Mouse (Mus musculus) megakaryocyte progenitor cell, adult 5-6 weeks (primary cell): Measurements from ENCODE around the gene Ppp1r1c. TPM values are rescaled to one million over a fixed set of nuclear protein-coding genes. Genes with fewer than 3 reads are reported as not detected.
A peak's percentile ranks its signal among the peaks of the same experiment; 100 is the strongest.

Experiments used
- ATAC-seq: replicated peaks from 2 replicates; pipeline ENCODE4 v1.8.0; 2016; ENCODE audit warnings: mild to moderate bottlenecking, moderate TSS enrichment, inconsistent platforms; ENCODE audit not compliant: poor library complexity
- total RNA-seq, 2 experiments: library from RNA; stranded (forward) in 1 of 2; stranded (reverse) in 1 of 2; fragments of 157-497, 149-512 nt in 1 of 2; fragments of 200-1000 nt in 1 of 2; gene quantifications; 2 replicates each; pipeline versions ENCODE4 v1.2.3 to v1.2.4; 2015 to 2017

The Ppp1r1c gene
- not detected in 2 replicates for total RNA-seq (2015)
- total RNA-seq (2017) = not detected in 2 replicates

GRCm38 (mm10) chr2:79707575-79707974 is at the start of gene Ppp1r1c:
Gene Ppp1r1c, plus strand, starts transcription at chr2:79707780.
- ATAC-seq = no peak

DNA sequence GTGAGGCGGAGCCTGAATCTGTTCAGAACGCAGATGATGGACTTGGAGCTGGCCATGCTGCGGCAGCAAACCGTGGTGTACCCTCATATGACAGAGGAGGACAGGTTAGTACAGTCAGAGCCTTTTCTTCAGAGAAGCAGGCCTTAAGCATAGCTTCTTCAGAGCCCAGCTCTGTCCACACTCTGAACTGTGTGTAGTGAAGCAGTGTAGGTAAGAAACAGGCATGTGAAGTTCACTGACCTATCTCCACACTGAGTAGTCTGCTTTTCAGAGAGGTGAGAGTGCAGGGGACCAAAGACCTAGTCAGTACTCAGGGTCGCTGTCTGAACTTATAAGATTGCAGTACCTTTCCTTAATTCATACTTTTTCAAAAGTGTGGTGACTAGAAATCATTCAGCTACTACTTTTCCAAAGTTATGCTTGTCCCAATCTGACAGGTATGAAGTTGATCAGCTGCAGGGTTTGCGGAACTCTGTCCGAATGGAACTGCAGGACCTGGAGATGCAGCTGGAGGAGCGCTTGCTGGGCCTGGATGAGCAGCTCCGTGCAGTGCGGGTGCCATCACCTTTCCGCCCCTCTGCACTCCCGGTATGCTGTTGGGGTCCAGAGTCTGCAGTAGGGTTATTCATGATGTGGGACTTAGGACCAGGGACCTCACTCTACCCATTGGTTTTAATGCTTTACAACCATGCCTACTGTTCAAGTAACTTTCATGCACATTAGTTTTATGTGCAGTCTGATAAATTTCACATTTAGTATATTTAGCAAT is 47.0 kb upstream of the Ppp1r1c start:
- no peak for ATAC-seq

DNA sequence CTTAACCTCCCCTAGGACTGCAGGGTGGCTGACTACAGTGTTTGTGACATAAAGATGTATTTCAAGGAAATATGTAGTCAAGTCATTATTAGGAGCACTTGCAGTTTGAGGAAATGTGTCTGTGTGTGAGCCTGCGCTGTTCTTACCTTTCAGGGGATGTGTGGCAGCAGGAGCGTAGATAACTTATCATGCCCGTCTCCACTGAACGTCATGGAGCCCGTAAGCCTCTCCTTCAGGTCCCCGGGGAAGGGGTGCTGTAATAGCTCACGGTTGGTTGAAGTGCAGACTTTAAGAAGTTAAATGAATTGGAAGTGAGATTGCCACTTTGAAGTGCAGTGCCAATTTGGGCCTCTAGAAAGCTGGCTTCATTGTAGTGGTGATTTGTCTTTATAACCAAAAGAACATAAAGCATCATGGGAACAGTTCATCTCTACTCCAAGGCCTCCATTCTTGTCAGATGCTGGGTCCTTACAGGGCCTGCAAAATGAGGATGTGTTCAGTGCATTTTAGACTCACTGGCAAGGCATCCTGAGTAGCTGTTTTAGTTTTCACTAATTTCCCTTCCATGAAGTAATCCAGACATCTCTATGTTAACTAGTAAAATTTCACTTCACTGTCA is 46.0 kb upstream of the Ppp1r1c start:
- ATAC-seq = no peak

DNA sequence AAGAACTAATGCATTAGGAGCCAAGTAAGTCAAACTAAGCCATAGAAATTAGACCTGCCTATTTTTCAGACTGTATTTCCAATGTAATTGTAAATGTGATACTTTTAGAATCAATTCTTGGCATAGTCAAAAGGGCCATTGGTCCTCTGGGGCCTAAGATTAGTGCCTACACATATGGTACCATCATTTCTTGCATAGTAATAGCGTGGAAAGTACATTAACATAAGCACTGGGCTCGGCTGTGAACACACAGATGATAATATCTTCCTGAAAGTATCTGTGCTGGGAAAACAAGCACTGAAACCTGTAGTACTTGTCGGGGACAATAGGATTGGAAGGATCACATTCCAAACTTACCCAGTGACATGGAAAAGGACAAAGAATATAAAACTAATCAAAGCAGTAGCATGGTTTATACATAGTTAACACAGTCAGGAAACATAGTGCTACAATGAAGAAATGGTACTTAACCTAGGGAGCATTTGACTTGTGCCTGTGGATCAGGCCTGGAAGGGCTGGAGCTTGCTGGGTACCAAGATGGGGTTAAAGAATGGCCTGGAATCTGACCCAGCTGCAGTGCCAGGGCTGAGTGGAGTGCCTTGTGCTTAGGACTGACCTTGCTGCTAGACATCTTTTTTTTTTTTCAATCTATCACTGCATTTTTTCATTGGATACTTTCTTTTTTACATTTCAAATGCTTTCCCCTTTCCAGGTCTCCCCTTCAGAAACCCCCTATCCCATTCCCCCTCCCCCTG is 42.9 kb upstream of the Ppp1r1c start:
- no peak for ATAC-seq

GRCm38 (mm10) chr2:79665492-79665891 is 42.1 kb upstream of the Ppp1r1c start:
- ATAC-seq = no peak

- no peak for ATAC-seq
Observed at GRCm38 (mm10) chr2:79675266-79675665, 32.3 kb upstream of the Ppp1r1c start.

DNA sequence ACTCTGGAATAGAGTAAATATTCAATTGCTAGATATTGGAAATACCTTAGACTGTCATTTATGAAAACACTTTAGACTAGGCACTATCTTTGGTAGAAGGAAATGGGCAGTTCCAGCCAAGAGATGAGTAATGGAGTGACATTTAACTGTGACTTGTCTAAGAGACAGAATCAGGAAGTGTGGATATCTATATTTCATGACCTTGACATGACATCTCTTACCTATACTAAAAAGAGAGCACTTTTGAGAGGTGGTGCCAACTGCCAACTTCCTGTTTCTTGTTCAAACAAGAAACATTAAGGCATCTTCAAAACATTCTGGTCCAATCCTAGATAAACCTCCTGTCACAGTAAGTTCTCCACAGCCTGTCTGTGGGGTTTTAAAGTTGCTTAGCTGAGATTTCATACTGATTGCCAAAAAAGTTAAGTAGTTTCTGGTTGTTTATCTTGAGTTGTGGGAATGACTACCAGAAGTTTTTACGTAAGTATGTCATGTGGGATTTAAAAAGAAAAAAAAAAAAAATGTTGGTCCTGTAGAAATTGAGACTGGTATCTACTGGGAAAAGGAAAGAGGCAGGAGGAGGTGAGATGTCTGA is 29.8 kb upstream of the Ppp1r1c start:
- peak; percentile 64; the same call in 1 of the 2 replicates for ATAC-seq

- no peak for ATAC-seq
Observed at GRCm38 (mm10) chr2:79681672-79682071, 25.9 kb upstream of the Ppp1r1c start.

DNA sequence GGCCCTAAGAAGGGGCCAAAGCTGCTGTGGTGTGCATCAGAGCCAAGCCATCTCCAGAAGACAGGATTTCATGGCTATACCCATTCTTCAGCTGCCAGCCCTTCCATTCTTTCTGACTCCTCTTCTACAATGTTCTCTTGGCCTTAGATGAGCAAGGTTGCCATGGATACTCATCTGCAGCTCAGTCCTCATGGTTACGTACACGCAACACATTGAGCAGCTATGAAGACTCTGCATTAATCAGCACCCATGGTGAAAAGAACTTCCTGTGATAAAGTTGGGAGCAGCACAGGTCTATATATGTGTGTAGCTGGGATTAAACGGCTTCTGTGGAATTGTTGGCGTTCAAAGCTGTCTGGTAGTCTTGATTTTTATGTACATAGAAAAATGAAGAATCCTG is 24.3 kb upstream of the Ppp1r1c start:
- no peak for ATAC-seq

DNA sequence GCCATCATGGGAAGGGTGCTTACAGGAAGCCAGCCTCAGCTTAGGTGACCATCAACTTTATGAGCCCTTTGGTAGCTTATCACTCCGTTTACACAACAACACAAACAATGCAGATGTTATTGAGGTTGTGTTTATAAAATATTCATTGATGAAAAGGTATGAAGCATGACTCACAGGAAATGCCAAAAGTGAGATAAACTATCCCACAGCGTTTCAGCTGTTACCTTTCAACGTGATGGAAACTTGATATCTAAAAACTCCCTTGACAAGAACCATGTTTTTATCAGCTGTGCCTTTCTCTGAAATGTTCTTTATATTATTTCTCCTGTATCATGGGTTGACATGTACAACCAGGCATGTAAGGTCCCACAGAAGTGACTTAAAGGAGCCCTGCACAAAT is 16.7 kb upstream of the Ppp1r1c start:
- no peak for ATAC-seq

DNA sequence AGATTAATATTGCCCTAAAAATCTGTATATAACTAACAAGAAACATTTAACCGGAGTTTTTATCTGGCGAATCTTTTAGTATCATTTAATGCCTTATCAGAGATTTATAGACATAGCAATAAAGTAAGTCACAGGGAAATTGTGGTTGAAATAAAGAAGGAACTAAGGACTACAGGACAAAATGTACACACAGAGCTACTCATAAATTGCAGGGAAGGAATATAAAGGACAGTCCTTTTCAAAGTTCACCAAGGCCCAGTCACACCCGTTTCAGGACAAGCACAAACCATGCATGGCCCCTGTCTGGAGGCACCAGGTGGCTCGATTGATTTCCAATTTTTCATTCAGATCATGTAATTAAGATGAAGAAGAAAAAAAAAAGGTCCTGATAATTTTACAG is 12.4 kb upstream of the Ppp1r1c start:
- ATAC-seq = no peak

- peak; percentile 90 for ATAC-seq
Observed at GRCm38 (mm10) chr2:79695939-79696338, 11.6 kb upstream of the Ppp1r1c start.

DNA sequence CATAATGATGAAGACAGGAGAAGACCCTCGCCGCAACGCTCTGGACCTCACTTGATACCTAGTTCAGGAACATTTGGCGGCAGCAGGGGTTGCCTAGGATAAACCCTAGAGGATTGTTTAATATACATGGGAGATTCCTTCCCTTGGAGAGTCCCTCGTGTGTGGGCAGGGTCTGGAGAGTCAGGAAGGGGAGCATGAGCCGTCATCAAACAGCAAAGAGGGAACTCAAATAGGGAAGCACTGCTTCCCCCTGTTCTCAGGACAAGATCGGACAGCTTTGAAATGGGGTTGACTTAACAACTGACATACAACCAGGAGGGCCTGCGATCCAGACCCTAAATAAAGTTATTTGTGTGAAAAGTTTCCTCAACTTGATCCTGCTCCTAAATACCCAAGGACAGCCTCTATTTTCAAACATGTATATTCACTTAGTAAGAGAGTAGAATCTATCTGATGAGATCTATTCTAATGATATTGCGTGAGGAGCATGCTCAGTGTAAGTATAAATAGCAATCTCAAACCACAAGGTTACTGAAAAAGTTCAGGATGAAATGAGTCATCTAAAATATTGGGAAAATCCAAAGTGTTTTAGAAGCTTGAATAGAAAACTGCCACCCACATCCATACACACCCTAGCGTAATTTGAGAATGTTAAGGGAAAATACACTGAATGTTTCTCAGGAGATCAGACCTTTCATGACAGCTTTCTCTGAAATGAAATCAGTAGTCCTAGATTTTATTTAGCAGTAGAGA is 10.9 kb upstream of the Ppp1r1c start:
- peak; percentile 89 for ATAC-seq

GRCm38 (mm10) chr2:79698166-79698565 is 9.4 kb upstream of the Ppp1r1c start:
- ATAC-seq = peak; percentile 56

DNA sequence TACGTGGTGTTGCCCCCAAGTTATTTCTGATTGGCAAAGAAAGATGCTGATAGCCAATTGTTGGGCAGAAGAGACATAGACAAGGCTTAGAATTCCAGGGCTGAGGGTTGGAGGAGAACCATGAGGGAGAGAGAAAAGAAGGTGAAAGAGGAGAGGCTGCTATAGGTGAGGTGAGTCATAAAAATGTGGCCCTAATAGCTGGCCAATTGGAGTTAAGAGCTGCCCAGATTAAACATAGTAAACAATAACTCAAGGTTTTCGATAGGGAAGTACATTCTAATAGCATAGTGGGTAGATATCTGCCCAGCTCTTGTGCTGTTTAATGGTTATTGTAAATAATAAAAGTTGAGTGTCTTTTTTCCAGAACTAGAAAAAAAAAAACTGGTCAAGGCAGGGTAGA is 2.8 kb upstream of the Ppp1r1c start:
- no peak for ATAC-seq

DNA sequence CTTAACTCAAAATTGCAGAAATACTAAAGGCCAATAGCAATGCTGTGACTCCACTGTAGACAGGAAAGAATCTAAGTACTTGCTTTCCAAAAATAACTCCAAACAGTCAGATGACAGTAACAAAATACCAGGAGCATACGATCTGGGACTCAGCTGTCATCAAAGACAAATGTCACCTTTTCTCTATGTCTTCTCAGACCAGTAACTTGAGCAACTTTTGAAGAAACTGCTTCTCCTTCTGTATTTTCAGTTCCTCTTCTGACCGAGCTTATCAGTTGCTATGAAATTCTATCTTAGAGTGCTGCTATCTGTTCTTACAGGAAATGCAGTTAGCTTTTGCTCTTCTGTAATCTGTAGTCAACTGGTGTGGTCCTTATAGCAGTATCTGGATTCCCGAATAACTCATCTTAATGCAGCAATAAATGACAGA is 6.1 kb downstream of the Ppp1r1c start:
- peak; percentile 92 for ATAC-seq

- no peak for ATAC-seq
Observed at GRCm38 (mm10) chr2:79714745-79715144, 7.2 kb downstream of the Ppp1r1c start.

- no peak for ATAC-seq
Observed at GRCm38 (mm10) chr2:79715925-79716324, 8.3 kb downstream of the Ppp1r1c start.

GRCm38 (mm10) chr2:79717846-79718245 is 10.3 kb downstream of the Ppp1r1c start:
- ATAC-seq = no peak

- ATAC-seq = no peak
Observed at GRCm38 (mm10) chr2:79722415-79722814, 14.8 kb downstream of the Ppp1r1c start.

GRCm38 (mm10) chr2:79738958-79739357 is 31.4 kb downstream of the Ppp1r1c start:
- peak; percentile 48; the same call in 1 of the 2 replicates for ATAC-seq
